Mouse (Mus musculus) adrenal gland, postnatal 36 days (tissue): ENCODE results near the gene Actn4. TPM values are rescaled to one million over a fixed set of nuclear protein-coding genes. Genes with fewer than 3 reads are reported as not detected.
"Not testable (repeated sequence)": the region's sequence is repeated elsewhere in the genome, so short reads cannot be mapped to it uniquely, and the experiment has no call there.

ENCODE experiments used
- DNase-seq, 2 experiments: peaks; one replicate each; pipeline ENCODE4 v3.0.0; 2021; ENCODE audit warnings: mixed read lengths in 1 of 2
- total RNA-seq, 2 experiments: library from RNA; stranded (reverse); gene quantifications; 2 replicates each; pipeline ENCODE4 v1.2.3; 2021

Gene Actn4
- total RNA-seq, 2 experiments from 2014 or later = 193 to 252 TPM

DNA sequence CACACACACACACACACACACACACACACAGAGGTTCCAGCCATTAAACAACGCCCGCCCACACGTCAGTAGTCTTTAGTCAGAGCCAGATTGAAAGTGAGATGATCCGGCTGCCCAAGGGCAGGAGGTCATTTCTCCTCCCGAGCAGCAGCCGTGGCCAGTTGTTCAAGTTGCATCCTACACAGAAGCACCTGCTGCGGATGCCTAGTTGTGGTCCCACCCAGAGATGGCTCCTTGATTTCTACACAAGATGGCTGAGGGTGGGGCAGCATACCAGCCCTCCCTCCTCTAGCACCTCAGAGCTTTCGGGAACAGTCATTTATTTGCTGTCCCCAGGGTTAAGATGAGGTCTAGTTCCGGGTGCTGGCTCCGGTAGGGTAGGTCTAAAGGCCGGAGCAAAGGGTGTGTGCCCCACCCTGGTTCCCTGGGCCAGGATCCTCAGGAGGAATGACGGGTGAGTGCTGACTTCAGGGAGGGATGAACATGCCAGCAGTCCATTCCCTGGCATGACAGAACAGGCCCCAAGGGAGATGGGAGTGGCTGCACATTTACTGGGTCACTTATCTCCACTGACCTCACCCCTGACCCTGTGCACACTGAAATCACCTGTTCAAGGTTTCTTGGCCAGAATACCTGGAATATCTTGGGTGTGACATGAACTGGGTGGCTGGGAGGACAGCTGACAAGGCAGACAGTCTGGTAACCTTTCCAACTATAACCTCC lies 7.7 kb upstream of the Actn4 start:
- no peak for DNase-seq

DNA sequence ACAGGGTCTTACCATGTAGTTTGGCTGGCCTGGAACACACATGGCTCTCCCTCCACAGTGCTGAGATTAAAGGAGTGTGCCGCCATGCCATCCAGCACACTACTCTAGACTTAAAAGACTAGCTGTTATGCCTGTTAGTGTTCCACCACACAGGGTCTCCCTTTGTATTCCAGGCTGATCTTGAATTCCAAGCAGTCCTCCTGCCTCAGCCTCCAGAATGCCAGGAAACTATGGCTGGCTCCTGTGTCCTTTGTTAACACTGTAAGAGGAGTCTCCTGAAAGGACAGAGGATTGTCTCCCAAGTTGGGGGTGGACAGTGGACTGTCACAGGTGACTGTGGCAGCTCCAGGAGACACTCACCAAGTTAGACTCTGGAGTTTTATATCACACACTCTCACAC lies 7.1 kb upstream of the Actn4 start:
- no peak for DNase-seq

DNA sequence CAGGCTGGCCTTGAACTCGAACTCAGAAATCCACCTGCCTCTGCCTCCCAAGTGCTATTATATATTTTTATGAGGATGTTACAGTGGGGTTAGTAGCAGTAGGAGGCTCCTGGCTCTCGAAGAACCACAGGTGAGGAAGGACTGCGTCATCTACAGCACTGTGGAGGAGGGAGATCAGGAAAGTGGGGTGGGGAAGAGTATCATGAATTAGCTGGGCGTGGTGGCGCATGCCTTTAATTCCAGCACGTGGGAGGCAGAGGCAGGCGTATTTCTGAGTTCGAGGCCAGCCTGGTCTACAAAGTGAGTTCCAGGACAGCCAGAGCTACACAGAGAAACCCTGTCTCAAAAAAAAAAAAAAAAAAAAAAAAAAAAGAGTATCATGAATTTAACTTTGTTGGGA lies 6.0 kb upstream of the Actn4 start:
- not testable (repeated sequence) for DNase-seq

DNA sequence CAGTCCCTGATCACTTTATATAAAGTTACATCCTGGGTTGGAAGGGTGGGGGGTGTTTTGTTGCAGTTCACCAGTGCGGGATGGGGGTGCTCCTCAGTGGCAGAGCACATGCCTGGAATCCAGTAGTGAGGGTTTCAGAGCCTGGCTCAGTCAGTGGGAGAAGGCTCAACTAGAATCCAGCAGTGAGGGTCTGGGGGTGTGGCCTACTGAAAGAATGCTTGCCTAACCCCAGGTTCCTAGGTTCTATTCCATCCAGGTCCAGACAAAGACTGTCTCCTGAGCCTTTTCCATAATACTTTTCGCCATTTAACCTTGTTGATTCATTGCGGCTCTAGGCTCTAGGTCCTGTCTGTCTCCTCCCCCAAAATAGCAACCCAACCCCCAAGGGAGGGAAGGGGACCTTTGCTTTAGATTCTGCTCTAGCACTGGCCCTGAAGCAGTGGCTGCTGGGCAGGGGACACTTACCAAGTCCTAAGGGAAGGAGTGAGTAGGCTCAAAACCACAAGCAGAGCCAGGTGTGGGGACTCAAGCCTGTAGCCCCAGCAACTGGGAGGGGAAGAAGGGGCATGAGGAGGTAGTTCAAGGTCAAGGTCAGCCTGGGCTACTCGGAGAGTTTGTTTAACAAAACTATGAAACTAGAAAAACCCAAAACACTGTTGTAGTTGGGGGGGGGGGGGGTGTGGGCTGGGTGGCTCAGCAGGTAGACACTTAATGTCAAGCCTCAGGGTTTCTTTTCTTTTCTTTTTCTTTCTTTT lies 4.8 kb upstream of the Actn4 start:
- DNase-seq = peak in 1 of 2 experiments; percentile 53

DNA sequence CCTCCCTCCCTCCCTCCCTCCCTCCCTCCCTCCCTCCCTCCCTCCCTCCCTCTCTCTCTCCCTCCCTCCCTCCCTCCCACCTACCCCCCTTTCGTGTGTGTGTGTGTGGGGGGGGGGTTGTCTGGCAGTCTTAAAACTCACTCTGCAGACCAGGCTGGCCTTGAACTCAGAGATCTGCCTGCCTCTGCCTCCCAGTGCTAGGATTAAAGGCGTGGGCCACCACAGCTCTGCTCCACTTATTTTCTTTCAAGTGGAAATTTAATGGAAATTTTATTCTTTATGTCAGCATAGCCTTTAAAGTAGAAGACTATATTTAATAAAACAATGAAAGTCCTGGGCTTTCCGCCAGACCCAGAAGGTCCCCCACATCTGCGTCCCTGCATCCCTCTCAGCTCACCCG lies 4.0 kb upstream of the Actn4 start:
- no peak for DNase-seq

DNA sequence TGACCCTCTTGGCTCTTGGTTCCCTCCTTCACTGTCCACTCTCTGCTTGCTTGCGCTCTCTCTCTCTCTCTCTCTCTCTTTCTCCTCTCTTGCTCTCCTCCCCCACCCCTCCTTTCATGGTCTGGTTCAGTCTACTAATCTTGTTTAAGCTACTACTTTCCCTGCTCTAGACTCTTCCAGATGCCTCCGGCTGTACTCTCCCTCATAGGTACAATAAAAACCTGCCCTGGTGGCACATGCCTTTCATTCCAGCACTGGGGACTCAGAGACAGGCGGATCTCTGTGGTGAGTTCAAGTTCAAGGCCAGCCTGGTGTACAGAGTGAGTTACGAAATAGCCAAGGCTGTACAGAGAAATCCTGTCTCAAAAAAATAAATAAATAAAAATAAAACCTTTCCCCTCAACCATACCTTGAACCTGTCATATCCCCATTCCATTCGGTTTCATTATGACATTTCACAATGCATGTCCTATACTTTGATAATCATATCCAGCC lies 3.3 kb upstream of the Actn4 start:
- DNase-seq = no peak

DNA sequence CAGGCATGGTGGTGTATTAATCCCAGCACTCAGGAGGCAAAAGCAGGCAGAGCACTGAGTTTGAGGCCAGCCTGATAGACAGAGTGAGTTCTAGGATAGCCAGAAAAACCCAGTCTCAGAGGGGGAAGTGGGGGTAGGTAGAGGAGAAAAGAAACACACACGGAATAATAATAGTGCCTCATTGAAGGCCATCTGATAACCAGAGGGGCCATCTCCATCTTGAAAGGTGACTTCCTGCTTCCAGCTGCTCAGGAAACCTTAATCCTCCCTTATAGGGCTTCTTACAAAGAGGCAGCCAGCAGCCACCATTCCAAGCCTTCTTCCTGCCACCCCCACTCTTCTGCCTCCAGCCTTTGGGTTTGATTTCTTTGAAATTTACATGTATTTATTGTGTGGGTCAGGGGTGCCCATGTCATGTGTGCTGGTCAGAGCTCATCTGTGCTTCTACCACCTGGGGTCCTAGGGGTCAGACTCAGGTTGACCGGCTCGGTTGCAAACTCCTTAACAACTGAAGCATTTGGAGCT lies 1.3 kb upstream of the Actn4 start:
- no peak for DNase-seq

DNA sequence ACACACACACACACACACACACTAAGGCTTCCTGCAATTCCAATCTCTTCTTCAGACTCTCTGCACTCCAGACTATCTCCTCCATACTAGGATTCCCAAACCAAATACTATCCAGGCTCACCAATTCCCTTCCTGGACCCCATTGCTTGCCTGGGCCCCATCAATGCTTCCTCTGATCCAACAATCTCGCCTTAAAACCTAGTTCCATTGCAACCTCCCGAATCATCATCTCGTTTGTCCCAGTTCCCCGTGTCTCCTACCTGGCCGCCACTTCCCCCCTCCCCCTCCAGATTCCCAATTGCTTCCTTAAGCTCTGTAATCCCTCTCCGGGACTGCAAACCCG lies 585 bp downstream of the Actn4 start:
- DNase-seq = no peak

DNA sequence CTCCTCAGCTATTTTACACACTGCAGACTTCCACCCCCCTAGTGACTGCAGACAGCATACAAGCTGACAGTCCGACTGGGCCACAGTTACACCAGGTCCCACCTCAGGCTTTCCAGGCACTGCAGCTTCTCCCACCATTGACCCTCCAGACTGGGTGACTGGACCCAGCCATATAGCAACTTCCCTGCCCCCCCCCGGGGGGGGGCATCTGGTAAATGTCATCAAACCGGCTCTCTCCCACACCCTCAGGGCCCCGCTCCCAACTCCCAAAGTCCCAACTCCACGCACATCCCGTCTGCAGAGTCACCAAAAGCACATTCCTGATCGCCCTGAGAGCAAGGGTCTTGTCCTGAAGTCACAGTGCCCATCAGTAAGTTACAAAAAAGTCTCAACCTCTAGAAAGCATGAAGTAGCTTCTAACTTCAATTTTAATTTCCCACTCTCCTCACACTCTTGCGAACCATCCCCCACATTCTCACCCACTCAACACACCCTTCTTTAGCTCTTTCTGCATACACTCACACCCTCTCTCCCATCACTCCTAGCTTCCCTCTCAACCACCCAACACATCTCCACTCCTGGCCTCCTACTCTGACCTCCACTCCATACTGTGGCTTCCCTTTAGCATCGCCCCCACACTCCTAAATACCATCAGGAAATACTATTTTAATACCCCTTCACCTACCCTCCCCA lies 1.6 kb downstream of the Actn4 start:
- no peak for DNase-seq

DNA sequence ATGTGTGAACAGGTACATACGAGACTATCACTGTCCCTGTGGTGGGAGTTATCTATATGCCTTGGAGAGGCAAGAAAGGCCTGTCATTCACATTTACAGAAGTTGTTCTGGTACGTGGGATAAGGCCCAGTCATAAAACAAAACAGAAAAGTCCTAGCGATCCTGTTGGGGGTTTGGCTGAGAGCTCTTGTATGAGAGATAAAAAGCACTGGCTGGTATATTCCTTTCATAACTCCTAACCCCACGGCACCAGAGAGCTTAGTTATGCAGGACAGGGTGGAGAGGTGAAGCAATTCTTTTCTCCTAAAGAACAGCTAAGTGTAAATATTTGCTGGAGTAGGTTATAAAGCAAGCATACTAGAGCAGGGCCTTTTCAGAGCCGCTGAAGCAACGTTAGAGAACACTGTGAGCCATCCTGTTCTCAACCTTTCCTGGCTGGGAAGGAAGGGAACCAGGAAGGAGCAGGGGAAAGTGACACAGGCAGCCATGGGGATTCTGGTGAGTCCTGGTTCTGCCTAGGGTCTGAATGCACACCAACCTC lies 2.6 kb downstream of the Actn4 start:
- DNase-seq = no peak

DNA sequence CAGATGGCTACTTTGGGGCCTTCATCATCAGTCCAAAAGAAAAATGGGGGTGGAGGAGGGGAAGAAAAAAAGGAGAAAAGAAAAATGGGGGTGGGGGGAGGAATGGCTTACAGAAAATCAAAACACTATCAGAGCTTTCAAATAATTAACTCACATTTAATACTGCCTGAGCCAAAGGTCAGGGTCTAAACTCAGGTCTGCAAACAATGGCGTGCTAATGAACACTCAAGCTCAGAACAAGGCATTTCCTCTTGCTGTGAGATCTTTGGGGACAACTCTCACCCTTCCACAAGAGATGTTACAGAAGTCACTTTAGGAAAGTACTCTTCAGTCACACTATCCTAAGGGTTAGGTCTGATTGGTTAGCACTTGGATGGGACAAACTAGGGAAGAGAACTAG lies 3.4 kb downstream of the Actn4 start:
- no peak for DNase-seq

DNA sequence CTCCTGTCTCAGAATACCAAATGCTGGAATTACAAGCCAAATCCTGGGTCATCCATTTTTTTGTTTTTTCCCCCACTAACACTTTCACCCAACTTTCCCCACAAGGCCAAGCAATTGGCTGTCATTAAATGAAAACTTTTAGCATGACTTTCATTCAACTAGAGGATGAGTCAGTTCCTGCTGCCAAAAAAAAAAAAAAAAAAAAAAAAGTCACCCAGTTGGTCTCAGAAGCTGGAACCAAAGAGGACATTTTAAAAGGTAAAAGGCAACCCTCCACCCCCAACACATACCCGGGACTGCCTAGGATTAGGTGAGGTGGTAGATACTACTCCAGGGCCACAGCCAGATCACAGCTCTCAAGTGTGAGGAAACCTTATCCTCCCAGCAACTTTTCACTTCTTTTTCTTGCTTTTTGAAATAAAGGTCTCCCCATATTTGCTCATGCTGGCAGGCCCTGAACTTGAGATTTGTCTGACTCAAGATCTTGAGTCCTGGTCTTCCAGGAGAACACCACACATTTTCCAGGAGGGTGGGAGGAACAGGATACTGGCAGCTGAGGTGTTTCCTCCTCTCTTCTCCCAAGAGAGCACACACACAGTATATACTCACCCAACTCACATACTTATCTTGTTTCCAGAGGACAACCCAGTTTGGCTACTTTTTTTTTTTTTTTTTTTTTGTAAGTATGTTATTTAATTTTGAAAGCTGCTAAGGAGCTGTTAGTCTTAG lies 4.0 kb downstream of the Actn4 start:
- no peak for DNase-seq

DNA sequence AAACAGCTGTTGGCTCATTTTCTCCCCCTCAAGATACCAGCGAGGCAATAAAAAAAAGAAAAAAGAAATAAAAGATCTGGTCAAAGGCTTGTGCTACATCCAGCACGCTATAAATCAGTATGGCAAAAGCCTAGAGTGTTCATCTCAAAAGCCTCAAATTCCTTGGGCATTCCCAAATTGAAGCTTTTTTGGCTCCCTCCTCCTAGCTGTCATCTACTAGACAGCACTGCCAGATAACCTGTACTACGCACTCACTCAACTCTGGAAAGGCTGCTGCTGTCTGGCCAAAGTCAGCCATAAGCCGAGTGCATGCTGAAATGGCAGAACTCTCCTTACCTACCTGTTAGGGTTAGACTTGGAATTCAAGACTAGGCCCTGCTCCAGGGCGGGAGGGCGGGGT lies 4.9 kb downstream of the Actn4 start:
- no peak for DNase-seq

DNA sequence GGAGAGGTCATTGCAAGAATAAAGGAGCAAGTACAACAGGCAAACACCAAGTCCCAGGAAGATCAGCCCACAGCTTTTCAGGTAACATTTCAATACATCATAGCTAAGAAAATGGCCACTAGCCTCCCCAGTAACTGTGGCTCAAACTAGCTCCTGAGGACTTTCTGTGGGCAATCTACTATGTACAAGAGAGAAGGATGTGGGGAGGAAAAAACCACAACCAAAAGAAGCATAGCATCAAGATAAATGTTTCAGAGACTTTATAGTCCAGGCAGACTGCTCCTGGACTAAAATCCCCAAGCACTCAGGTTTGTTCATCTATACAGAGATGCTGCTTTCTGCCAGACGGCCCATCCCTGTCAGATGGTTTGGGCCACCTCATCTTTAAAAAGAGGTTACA lies 5.9 kb downstream of the Actn4 start:
- no peak for DNase-seq

DNA sequence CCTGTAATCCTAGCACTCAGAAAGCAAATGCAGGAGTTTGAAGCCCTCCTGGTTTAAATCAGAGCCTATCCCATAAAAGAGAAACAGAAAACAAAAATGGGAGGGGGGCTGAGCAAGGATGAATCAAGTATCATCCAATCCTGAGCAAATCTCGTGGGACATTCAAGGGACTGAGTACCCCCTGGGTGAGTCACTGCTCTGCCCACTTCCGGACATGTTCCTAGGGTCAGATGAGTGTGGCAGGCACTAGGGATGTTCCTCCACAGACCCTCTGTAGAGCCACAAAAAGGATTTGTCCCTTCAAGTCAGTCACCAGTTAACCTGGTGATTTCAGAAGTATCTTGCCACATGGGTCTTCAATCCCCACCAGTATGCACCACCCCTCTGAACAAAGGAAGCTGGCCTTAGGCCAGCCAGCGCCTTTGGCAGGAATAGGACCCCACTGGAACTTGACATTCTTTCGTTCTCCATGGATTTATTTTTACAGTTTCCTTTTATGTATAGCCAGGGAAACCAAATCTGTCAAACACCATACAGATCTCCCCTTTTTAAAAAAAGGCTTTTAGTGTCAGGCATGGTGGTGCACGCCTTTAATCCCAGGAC lies 6.7 kb downstream of the Actn4 start:
- DNase-seq = no peak

DNA sequence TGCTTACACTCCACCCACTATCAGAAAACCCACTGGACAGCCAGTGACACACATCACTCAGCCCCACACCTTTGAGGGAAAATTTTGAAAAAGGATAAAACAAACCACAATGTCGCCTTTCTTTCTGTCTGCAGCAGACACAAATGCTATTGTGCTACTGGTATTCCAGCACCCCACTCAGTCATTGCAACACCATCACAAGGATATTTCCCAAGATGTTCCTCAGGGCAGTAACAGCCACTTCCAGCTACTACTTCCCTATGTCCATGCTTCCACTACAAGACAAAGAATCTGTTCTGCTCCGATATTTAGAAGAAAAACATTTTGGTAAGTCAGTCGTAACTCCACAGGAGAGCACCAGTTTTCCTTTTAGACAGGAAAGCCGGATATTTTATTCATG lies 7.4 kb downstream of the Actn4 start:
- DNase-seq = no peak

DNA sequence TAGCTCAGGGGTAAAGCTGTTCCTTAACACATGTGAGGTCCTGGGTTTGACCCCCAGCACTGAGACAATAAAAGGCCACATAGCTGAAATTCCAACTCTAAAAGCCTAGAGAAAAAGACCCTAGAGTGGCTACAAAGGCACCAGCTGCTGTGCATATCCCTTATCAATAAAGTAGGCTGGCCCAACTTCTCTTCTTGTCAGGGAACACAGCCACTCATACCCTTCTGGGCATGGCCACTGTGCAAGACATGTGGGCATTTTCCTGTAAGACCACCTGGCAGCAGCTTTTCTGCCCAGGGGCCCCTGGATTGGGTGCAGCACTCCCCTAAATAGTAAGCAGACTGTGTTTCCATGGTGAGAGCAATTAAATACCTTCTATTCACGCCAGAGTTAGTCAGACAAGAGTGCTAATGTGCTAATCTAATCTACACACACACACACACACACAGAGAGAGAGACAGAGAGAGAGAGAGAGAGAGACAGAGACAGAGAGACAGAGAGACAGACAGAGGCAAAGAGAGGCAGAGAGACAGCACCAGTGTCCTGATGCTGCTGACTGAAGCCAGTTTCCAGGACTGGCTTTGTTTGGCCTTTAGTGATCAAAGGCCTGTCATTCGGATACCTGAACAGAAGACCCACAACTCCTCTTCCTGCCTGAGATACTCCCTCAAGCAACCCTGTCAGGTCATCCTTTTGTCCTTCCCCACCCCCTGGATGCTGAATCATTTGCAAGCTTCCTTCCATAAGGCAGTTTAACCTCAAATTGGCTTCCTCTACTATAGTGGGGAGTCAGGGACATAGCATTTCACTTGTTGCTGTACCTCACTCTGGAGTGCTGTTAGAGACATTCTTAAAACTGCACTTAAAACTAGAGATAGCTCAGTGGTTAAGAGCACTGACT lies 8.4 kb downstream of the Actn4 start:
- DNase-seq = no peak

DNA sequence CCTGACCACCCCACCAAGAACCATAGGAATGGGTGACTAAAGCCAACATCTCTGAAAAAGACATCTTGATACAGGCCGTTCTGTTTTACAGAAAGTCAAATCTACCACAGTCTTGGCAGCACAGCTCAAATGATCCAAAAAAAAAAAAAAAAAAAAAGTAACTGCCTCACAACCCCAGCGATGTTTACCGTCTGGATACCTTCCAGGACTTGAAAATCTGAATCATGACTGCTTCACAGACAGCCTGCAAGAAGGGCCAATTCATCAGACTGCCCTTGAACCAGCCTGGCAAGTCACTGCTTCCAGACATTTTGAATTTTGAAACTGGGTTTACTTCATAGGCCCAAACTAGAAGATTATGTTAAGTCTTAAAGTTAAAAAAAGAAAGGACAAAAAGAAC lies 9.4 kb downstream of the Actn4 start:
- DNase-seq = peak; percentile 64 to 71

DNA sequence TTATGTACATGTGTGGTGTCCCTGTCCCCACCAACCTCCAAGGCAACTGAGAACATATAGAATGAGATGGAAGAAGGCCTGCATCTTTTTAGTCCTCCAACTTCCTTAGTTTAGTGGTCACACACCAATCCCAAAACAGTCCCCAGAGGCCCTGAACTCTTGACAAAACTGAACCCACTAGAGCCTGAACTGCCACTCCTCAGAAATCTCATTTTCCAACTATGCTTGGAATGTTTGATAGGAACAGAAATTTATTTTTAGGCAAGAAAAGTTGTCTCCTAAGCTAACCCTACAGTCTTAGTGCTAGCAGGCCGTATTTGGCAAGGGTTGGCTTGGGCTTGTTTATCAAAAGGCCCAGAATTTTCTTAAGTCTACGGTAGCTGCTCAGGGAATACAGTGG lies 10.4 kb downstream of the Actn4 start:
- no peak for DNase-seq

DNA sequence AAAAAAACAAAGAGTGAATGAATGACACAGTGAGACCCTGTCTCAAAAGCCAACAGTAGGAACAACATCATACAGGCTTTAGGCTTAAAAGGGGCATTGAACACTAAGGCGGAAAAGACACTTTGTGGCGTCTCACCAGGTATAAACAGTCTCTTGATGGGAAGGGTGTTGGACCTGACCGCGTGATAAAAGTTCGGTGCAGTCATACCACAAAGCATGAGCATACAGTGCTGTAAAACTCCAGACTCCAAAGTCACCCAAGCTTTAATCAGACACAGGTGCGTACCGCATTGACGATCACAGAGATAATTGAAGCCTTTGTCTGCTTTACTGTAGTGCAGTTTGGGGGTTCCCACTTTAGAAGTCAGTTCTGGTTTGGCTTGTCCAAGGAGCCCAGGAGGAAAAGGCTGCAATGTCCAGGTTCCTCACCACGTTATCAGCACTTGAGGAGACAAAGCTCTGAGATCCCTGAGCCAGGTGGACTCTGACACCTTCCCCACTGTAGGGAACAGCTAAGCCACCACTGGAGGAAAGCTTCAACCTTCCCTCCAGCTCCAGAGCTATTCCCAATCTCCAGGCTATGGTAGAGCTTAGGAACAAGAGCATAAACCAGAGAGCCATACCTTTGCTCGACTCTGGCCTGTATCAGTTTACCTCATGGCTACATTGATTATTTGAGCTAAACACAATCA lies 11.6 kb downstream of the Actn4 start:
- no peak for DNase-seq
